Mouse (Mus musculus) erythroblast, embryonic 14.5 days (primary cell): ENCODE measurements around the gene Wnt3. TPM values are rescaled to one million over a fixed set of nuclear protein-coding genes. Genes with fewer than 3 reads are reported as not detected.

ENCODE experiments used
- H3K27me3 ChIP-seq: 2 replicates; pipeline ENCODE4 v1.6.1; 2012; ENCODE audit warnings: inconsistent platforms; ENCODE audit not compliant: control insufficient read depth
- H3K36me3 ChIP-seq: 2 replicates; pipeline ENCODE4 v1.6.1; 2012; ENCODE audit warnings: mild to moderate bottlenecking, inconsistent platforms; ENCODE audit not compliant: control insufficient read depth
- H3K4me1 ChIP-seq: 2 replicates; pipeline ENCODE4 v1.6.1; 2012; ENCODE audit warnings: inconsistent platforms; ENCODE audit not compliant: control insufficient read depth
- H3K4me3 ChIP-seq: replicated peaks from 2 replicates; pipeline ENCODE3; 2012; ENCODE audit warnings: moderate library complexity, mild to moderate bottlenecking, inconsistent platforms
- H3K9me3 ChIP-seq: 2 replicates; pipeline ENCODE4 v1.6.1; 2012; ENCODE audit warnings: low read length, inconsistent platforms, mixed read lengths; ENCODE audit not compliant: control insufficient read depth
- GATA1 ChIP-seq: IDR thresholded peaks from 2 replicates; pipeline ENCODE4 v1.6.1; 2012; ENCODE audit warnings: low read length, inconsistent platforms, mixed read lengths
- TAL1 ChIP-seq: IDR thresholded peaks from 3 replicates; pipeline ENCODE4 v1.6.1; 2012; ENCODE audit warnings: low read length, inconsistent platforms, mixed read lengths
- polyA plus RNA-seq: library from polyadenylated mRNA; stranded (reverse); fragments of >175 nt; gene quantifications from 2 replicates; pipeline ENCODE4 v1.2.3, GENCODE M21; 2012

Gene Wnt3
- polyA plus RNA-seq, 1 experiment, result not detected

GRCm38 (mm10) chr11:103771160-103771817 is 2.7 kb upstream of the Wnt3 start:
- H3K36me3 ChIP-seq, result no peaks in the 10 kb centered on the region
- H3K27me3 ChIP-seq, result peaks cover 72% of the 10 kb centered on the region
- H3K9me3 ChIP-seq, result peaks cover 2% of the 10 kb centered on the region; the same call in 1 of the 2 replicates
- TF ChIP-seq GATA1 (no peak), TAL1 (no peak)
- H3K4me3 ChIP-seq, result no peak overlapping the region
- no peaks in the 10 kb centered on the region for H3K4me1 ChIP-seq

GRCm38 (mm10) chr11:103772505-103773386 is 1.2 kb upstream of the Wnt3 start:
- Histone ChIP-seq H3K36me3 (no peaks in the 10 kb centered on the region), H3K4me1 (no peaks in the 10 kb centered on the region), H3K4me3 (no peak overlapping the region), H3K27me3 (peaks cover 84% of the 10 kb centered on the region), H3K9me3 (peaks cover 2% of the 10 kb centered on the region; the same call in 1 of the 2 replicates)
- no peak for TF ChIP-seq GATA1
- TF ChIP-seq TAL1, result no peak

GRCm38 (mm10) chr11:103774228-103774530 is 229 bp downstream of the Wnt3 start:
- Histone ChIP-seq H3K4me3 (no peak overlapping the region), H3K27me3 (peaks cover 82% of the 10 kb centered on the region), H3K9me3 (peaks cover 2% of the 10 kb centered on the region; the same call in 1 of the 2 replicates), H3K36me3 (no peaks in the 10 kb centered on the region), H3K4me1 (no peaks in the 10 kb centered on the region)
- no peak for TF ChIP-seq TAL1
- TF ChIP-seq GATA1, result no peak

GRCm38 (mm10) chr11:103780152-103780551 is 6.2 kb downstream of the Wnt3 start:
- Histone ChIP-seq H3K27me3 (peaks cover 24% of the 10 kb centered on the region), H3K4me1 (no peaks in the 10 kb centered on the region), H3K4me3 (no peak overlapping the region), H3K9me3 (no peaks in the 10 kb centered on the region), H3K36me3 (no peaks in the 10 kb centered on the region)
- TF ChIP-seq GATA1 (no peak), TAL1 (no peak)

- H3K27me3 ChIP-seq, result peaks cover 15% of the 10 kb centered on the region
Observed at GRCm38 (mm10) chr11:103789951-103790350, 16.0 kb downstream of the Wnt3 start.

GRCm38 (mm10) chr11:103801128-103801527 is 27.2 kb downstream of the Wnt3 start:
- peaks cover 5% of the 10 kb centered on the region; the same call in 1 of the 2 replicates for H3K9me3 ChIP-seq
- H3K4me1 ChIP-seq, result no peaks in the 10 kb centered on the region
- TF ChIP-seq GATA1, result no peak
- H3K27me3 ChIP-seq, result peaks cover 17% of the 10 kb centered on the region
- H3K36me3 ChIP-seq, result no peaks in the 10 kb centered on the region
- H3K4me3 ChIP-seq, result no peak overlapping the region

More at GRCm38 (mm10) chr11:103789951-103790350, 16.0 kb downstream of the Wnt3 start:
- H3K36me3 ChIP-seq, result no peaks in the 10 kb centered on the region
- TF ChIP-seq TAL1 (no peak), GATA1 (no peak)
- no peak overlapping the region for H3K4me3 ChIP-seq
- H3K9me3 ChIP-seq, result no peaks in the 10 kb centered on the region
- H3K4me1 ChIP-seq, result no peaks in the 10 kb centered on the region

- Histone ChIP-seq H3K4me1 (no peaks in the 10 kb centered on the region), H3K27me3 (peaks cover 38% of the 10 kb centered on the region), H3K9me3 (peaks cover 5% of the 10 kb centered on the region; the same call in 1 of the 2 replicates), H3K36me3 (no peaks in the 10 kb centered on the region), H3K4me3 (no peak overlapping the region)
- TF ChIP-seq GATA1, result no peak
- TF ChIP-seq TAL1, result no peak
Observed at GRCm38 (mm10) chr11:103804126-103804525, 30.2 kb downstream of the Wnt3 start.

- Histone ChIP-seq H3K4me1 (no peaks in the 10 kb centered on the region), H3K4me3 (no peak overlapping the region), H3K27me3 (peaks cover 44% of the 10 kb centered on the region), H3K9me3 (peaks cover 7% of the 10 kb centered on the region; the same call in 1 of the 2 replicates), H3K36me3 (no peaks in the 10 kb centered on the region)
- TF ChIP-seq GATA1 (no peak), TAL1 (no peak)
Observed at GRCm38 (mm10) chr11:103804804-103805203, 30.9 kb downstream of the Wnt3 start.

- TF ChIP-seq GATA1, result no peak
- no peak for TF ChIP-seq TAL1
- peaks cover 7% of the 10 kb centered on the region; the same call in 1 of the 2 replicates for H3K9me3 ChIP-seq
- no peak overlapping the region for H3K4me3 ChIP-seq
- H3K27me3 ChIP-seq, result peaks cover 74% of the 10 kb centered on the region
- no peaks in the 10 kb centered on the region for H3K4me1 ChIP-seq
- H3K36me3 ChIP-seq, result no peaks in the 10 kb centered on the region
Observed at GRCm38 (mm10) chr11:103807966-103808365, 34.0 kb downstream of the Wnt3 start.
